Mouse (Mus musculus) ES-Bruce4 (cell line): ENCODE measurements around the gene Mgat3.

Experiments used
- CTCF ChIP-seq: IDR thresholded peaks from one replicate; pipeline ENCODE4 v1.8.1; 2011; ENCODE audit warnings: low read depth, low read length
- POLR2A ChIP-seq: IDR thresholded peaks from one replicate; pipeline ENCODE4 v1.8.1; 2011; ENCODE audit warnings: low read length; ENCODE audit not compliant: insufficient read depth

GRCm38 (mm10) chr15:80263610-80264575 is 90.4 kb downstream of the Mgat3 start, which contains the start of gene Rps19bp1:
- TF ChIP-seq CTCF: no peak
- TF ChIP-seq POLR2A: no peak
